Mouse (Mus musculus) T-cell, adult 2 months (primary cell): Measurements from ENCODE around the gene Mrps35.
A peak's percentile ranks its signal among the peaks of the same experiment; 100 is the strongest.

Experiments
- DNase-seq: peaks from one replicate; pipeline ENCODE4 v3.0.0; 2022; ENCODE audit warnings: low spot score

The Mrps35 gene

DNA sequence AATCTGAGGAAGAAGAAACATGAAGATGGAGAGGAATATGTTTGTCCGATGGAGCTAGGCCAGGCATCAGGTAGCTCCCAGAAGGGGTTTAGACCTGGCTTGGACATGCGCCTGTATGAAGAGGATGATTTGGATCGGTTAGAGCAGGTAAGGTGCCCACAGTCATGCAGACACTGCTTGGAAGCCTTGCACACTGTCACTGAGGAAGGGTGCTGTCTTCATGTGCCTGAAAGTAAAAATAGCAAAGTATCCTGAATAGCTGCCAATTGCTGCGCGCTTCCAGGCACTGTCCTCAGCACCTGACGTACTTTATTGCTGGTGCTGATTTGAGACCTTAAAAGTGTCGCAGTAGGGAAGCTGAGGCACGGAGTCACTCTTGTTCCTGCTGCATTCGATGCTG is 13.0 kb upstream of the Mrps35 start:
- no peak for DNase-seq

DNA sequence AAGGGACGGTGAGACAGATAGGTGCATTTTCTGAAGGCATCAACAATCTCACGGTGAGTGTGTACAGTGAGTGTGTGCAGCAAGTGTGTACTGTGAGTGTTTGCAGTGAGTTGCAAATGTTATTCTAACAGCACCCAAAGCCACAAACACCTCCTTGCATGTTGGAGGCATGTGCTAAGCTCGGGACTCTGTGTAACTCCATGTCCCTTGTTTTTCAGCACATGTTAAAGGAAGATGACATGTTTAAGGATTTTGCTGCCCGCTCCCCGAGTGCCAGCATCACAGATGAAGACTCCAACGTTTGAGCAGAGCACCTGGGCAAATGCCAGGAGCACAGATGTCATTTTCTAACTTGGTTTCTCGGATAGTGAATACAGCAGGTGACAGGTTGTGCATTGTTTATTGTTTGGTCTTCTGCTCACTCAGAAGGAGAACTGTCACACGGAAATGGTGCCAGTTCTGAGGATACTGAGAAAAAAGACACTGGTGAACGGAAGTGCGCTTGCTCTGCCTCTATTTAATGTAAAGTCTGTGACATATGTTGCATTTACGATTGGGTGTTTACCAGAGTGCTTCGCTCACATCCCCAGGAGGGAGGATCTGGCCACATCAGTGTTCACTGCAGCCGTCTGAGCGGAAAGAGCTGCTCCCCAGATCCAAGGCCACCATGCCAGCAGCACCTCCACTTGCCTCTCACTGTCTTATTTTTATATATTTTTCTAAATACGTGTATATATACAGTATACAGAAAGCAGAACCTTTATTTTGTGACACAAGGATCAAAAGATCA is 12.3 kb upstream of the Mrps35 start:
- DNase-seq: no peak

DNA sequence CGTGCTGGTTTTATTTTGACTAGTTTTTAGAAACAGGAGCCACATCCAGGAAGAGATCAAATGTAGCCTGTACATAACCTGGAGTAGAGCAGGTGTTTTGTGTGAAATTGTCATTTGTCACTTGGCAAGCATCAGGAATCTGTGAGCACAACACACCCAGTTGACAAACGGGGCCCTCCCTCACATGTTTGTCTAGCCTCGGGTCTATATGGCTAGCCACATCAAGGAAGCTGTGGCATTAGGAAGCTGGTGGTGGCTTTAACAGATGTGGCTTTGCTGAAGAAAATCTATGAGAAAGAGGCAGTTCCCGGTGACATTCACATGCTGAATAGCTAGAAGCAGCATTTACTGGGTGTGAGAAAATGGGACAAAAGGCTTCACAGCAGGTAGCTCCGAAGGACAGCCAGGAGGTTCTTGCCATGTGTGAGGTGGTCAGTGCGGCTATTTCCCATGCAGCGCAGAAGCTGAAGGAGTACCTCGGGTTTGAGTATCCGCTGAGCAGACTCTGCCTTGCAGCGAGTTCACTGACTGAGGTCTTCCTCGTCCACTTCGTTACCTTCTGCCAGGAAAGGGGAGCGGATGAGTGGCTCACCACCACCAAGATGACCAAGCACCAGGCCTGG is 10.2 kb upstream of the Mrps35 start, which contains the start of gene Rep15:
Gene Rep15, plus strand, starts transcription at position 282 of the 623 bp plus-strand sequence.
- DNase-seq: peak; percentile 7

DNA sequence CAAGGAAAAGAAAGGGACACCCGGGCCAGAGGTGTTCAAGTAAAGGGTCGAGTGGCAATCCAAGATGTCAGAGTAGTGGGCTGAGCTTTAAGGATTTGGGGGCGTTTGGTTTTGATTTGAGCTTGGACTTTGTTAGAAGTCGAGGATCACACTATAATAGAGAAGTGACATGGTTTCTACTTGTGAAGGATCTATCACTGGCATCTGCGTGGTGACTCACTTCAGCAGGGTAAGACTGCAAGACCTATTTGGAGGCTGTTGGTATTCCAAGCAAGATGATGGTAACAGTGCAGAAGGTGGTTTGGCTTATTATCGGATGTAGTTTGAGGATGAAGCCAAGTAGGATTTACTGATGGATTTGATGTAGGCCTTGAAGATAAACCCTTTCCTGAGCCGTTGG is 1.1 kb downstream of the Mrps35 start:
- no peak for DNase-seq

DNA sequence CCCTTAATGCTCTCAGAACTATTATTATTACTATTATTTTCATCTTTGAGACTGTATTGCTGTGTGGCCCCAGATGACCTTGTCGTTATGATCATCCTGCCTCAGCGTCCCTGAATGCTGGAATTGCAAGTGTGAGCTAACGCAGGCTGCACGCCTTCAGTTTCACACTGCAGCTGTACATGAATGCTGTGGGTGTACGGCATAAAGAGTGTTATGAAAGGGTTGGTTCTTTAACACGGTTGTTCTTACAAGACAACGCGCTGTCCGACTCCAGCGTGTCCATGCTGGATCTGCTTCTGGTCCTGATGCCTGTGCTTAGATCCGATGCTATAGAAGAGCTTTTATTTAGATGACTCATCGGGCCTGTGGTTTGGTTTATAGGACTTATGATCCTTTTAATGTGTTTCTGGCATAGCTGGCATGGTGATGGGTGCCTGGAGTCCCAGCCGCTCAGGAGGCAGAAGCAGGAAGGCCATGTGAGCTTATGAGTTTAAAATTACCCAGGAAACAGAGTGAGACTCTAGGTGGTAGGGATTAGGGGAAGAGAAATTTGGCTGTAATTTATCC is 6.8 kb downstream of the Mrps35 start:
- no peak for DNase-seq

DNA sequence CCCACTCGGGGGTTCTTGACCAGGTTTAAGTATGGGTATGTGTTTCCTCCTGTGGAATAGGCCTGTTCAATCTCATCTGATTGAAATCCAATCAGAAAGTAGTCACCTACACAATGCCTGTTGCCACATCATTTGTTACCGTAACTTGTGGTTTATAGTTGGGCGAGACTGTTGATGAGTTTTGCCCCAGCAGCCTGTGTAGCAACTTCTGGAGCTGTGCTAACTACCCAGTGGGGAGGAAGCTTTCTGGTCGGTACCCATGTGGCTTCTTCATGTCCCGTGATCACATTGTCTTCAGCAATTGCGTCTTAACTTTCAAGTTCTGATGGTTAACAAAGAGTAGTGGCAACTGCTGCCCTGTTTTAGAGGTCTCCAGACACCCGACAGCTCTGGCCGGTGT is 9.1 kb downstream of the Mrps35 start:
- DNase-seq: no peak

DNA sequence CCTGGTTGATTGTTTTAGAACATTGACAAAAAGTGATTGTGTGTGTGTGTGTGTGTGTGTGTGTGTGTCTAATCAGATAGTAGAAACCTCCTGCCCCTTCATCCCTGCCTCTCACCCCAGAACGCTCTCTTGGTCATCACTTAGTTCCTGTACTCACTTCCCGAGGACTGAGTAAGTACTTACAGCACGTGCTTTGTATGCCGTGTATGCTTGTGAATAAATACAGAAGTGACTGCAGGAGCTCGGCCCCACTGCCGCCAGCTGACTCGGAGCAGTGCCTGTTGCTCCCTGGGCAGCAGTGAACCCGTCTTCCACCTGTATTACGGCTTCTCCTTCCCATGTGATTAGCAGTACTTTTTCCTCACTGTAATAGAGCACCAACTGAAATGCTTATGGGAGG is 9.9 kb downstream of the Mrps35 start:
- no peak for DNase-seq

DNA sequence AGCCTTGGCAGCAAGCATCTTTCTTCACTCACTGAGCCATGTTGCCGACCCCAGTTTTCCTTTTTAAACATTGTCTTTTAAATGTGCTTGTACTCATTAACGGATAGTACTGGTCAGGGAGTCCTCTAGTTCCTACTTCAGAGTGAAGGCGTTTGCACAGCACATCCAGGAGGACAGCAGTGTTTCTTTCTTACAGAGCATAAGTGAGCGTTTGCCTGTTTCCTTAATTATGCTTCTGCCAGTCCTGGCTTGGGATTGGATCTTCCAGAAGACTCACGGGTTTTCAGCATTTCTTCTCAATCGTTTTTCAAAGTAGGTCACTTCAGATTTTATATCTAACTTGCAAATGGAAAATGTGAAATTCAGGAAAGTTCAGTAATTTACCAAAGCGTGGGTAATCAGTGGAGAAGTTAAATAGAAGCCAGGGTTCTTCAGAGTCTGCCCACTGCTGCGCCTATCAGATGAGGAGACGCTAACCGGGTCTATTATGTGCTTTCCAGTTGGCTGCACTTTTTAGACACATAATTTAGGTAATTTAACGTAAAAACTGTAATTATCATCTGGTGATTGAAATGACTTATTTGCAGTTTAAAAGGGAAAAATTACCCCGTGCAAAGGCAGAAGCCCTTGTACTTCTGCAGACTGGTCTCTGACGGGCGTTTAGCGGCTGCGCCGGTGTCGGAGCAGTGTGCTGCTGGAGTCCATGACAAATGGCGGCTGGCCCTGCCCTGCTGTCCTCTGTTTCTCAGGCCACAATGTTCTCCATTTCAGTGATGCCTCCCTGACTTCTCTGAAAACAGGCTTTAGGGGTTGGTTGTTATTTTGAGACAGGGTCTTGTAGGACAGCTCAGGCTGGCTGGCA is 11.5 kb downstream of the Mrps35 start:
- DNase-seq: no peak

DNA sequence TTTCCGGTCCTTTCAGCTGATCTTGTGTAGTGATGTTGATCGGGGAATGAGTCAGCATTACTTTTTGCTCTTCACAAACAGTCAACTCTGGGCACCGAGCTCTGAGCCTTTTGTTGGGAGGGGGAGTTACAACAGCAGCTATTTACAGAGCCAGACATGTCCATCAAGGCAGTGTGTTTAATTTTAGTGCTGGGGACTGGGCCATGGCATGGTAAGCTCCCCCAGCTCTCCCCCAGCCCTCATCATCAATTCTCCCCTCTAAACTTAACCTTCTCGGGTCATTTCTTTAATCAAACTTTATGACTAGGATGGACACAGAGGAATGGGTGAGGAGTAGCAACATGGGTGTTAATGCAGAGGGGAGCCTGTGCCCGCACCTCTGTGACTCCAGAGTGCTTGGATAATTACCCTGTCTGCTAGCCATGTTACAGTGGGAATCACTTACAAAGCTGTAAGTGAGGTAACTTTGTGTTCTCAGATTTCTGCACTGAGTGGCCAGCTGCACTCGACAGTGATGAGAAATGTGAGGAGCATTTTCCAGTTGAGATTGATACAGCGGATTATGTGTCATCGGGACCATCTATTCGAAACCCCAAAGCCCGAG is 12.9 kb downstream of the Mrps35 start:
- no peak for DNase-seq

DNA sequence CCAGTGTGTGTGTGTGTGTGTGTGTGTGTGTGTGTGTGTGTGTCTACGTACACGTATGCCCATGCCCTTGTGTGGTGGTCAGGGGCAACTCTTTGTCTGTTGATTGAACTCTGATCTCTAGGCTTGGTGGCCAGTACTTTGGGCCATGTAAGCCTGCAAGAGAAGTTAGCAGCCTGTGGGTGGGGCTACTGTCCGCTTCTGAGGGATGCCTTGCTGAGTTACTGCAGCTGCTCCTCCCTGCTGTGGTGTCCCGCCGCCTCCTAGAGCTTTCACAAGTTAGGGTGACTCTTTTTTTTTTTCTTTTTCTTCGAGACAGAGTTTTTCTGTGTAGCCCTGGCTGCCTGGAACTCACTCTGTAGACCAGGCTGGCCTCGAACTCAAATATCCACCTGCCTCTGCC is 16.8 kb downstream of the Mrps35 start:
- no peak for DNase-seq

DNA sequence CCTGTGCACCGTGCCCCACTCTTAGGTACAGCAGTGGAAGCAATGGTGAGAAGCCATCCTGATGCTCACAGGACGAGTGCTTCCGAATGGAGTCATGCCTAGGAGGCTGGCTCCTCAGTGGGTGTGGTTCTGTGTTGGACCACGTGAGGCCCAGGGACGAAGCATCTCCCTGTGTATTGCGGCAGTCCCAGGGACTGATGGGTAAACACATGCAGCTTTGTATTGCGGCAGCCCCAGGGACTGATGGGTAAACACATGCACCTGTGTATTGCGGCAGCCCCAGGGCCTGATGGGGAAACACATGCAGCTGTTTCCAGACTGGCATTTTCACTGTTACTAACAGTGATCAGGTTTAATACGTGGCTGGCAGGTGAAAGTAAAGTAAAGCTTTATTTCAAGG is 19.1 kb downstream of the Mrps35 start:
- DNase-seq: no peak

DNA sequence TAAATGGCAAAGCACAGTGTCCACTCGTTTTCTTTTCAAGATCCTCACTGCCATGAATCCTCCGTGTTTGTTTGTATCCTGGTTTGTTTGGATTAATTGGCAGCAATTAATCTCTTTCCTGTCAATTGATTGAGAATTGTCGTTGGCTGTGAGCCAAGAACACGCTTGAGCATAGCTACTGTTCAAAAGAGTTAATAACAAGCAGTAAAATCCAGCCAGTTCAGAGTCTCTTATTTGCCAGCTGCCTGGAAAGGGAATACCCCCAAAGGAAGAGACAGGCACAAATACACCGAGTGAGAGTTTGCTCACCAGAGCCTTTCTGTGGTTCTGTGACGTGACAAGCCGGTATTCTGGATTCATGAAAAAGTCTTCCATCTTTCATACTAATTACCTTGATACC is 19.5 kb downstream of the Mrps35 start:
- no peak for DNase-seq

DNA sequence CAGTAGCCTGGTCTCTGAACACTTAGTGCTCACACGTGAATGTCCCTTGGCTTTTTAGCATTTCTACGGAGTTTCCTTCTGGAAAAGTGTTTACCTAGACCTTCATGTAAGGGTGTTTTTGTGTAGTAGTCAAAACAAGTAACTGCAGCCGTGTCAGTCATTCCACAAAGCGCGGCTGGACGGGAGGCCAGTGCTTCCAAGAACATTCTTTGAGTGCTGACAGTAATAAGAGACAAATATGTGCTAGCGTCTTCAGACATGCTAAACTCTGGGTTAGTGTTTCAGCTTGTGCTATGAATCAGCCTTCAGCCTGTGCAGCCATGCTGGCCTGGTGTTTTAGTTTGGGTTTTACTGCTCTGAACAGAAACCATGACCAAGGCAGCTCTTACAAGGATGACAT is 20.1 kb downstream of the Mrps35 start:
- no peak for DNase-seq

DNA sequence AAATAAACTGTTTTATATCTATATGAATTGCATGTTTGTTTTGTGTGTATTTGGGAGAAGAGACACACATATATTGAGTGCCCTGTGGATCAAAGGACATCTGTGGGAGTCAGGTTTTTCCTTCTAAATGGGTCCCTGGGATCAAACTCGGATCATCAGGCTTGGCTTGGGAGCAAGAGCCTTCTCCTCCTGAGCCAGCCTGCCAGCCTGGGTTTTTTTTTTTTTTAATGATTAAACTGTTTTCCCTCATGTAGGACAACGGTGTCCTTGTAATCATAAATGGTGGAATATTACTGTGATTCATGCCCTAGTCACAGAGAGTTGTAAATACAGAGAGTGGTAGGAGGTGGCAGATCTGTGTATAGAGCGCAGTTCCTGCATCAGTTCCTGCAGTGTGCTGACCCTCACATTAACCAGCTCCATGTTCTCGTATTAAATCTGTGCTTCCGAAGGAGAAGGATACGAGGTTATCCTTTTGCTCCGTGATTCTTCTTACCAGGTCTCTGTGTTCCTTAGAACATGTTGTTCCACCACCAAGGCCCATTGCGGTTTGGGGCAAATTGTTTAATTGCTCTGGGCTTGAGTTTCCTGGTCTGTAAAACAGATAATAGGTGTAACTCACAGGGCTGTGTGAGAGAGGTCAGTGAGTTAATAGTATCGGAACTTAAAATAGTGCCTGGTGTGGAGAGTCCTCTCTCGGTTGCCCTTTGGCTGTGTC is 21.8 kb downstream of the Mrps35 start:
- DNase-seq: no peak

DNA sequence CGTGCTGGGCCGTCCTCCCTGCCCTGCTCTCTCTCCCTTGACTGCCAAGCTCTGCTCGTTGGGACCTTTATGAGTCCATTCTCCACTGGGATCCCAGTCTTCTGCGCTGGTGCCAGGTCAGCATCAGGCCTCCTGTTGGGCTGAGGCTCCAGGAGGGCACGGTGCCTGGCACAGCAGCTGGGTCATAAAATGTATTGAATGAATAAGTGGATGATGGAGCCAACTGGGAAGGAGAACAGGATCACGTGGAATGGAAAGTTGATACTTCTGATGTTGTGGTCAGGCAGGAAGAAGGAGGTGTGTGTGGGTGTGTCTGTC is 22.3 kb downstream of the Mrps35 start:
- no peak for DNase-seq

DNA sequence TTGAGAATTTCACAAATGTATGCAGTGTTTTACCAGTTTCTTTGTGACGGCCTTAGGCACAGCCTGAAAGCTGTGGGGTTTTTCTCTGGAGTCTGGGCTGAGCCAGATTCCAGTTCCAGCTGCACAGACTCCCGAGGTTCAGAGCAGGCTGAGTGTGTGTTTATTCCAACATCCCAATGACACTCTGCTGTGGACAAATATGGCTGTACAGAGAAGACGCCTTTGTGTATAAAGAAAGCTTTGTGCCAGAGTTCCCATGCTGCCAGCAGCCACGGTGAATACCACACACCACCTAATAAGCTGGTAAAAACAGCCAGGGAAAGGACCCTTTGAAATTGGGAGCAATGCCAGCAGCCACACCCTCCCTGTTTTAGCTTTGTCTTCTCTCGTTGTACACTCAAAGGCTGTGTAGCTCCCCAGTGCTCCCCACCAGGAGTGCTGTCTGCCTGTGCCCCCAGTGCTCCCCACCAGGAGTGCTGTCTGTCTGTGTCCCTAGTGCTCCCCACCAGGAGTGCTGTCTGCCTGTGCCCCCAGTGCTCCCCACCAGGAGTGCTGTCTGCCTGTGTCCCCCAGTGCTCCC is 33.3 kb downstream of the Mrps35 start:
- DNase-seq: no peak

DNA sequence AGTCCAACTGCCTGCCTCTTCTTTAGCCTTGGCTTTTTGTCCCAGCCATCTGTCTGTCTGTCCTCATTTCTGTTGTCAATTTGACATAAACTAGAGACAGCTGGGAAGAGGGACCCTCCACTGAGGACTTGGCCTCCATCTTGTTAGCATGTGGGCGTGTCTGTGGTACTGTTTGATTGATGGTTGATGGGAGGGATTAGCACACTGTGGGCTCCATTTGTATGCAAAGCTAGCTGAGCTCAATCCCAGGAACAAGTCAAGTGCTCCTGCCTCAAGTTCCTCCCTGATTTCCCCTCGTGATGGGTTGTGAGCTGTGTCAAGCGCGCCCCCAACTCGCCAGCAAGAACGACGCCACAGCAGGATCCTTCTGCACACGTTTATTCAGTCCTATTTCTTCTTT is 34.3 kb downstream of the Mrps35 start:
- DNase-seq: no peak

DNA sequence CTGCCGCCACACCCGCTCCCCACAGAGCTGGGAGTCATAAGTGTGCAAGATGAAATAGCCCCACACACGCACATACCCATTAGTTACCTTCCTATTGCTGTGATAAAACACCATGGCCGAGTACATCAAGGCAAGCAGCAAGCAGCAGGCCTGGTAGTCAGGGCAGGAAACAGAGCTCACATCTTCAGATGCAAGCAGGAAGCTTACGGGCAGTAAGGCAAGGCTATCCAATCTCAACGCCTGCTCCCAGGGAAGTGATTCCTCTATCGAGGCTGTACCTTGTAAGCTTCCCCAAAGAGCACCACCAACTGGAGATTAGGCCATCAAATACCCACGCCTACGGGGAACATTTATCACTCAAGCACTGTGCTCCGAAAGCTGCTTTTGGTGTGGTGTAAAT is 37.4 kb downstream of the Mrps35 start:
- DNase-seq: no peak

DNA sequence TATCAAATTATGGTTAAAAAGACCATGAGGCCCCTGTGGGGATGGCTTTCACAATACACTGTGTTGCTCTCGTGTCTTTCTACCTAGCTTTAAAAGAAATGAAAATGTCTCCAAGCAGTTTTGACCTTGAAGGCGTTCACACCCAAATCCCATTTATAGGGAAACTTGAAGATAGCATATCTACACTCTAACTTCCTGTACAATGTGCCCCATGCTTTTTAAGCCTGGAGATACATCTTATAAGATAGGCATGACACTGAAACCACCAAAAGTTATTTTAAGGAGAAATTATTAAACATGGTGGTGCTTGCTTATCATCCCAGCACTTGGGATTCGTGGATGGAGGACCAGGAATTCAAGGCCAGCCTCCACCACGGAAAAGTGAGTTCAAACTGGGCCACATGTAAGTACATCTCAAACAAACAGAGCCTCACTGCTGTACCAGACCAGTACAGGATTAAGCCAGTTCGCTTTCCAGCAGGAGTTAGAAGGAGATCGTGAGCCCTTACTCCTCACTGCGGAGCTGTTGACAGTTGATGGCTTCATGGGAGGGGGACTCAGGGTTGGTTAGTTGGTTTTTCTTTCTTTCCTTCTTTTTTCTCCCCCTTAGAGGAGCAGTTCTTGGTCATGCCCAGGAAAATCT is 43.0 kb downstream of the Mrps35 start:
- no peak for DNase-seq

DNA sequence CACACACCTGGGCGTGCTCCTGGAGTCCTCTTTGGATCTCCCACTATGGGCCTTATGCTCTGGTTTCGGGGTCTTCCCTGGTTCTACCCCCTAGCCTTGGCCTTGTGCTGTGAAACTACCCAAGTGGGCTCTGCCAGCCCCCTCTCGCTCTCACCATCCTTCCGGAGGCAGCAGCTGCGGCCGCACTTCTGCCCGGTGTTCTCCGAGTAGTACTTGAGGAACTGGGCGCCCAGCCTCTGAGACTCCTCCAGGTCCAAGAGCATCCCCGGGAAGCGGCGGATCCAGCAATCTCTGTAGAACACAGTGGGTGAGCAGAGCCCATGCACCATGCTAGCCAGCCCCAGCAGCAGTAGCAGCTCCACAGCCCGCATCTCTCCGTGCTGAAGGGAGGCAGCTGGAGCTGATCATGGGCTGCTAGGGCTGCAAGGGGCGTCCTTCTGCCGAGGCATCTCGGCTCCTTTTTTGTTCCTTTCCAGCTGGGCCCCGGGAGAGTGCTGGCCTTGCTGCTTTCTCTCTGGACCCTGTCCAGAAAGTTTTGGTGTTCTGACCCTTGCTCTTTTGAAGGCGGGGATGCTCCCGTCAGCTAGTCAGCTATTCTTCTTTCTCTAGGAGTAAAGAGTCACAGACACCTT is 44.1 kb downstream of the Mrps35 start, which contains the start of gene Mansc4:
Gene Mansc4, minus strand, starts transcription at position 439 of the 632 bp plus-strand sequence.
- no peak for DNase-seq
